Mouse (Mus musculus) intestine, embryonic 14.5 days (tissue): ENCODE results near the gene Rps29. TPM values are rescaled to one million over a fixed set of nuclear protein-coding genes. Genes with fewer than 3 reads are reported as not detected.
"Not testable (repeated sequence)": the region's sequence is repeated elsewhere in the genome, so short reads cannot be mapped to it uniquely, and the experiment has no call there.

Experiments used
- ATAC-seq: fragments of 200-750 bp; cut with Nextera tagmentation; replicated peaks from 2 replicates; pipeline ENCODE4 v1.8.0; 2017; ENCODE audit warnings: low read depth, moderate number of reproducible peaks, moderate TSS enrichment, moderate library complexity; ENCODE audit not compliant: low FRiP score, low TSS enrichment
- DNase-seq: peaks from one replicate; pipeline ENCODE4 v3.0.0-alpha.2; 2018; ENCODE audit warnings: low spot score
- H3K27ac ChIP-seq: fragments of 300-500 bp; sonication (generic); 2 replicates; pipeline ENCODE4 v1.5.1; 2014; ENCODE audit warnings: low read depth, mild to moderate bottlenecking, control low read depth
- H3K27me3 ChIP-seq: fragments of 300-500 bp; sonication (generic); replicated peaks from 2 replicates; pipeline ENCODE4 v1.6.1; 2014; ENCODE audit warnings: low read length, control low read depth; ENCODE audit not compliant: control insufficient read depth, insufficient read depth
- H3K36me3 ChIP-seq: fragments of 300-500 bp; sonication (generic); 2 replicates; pipeline ENCODE4 v1.6.1; 2014; ENCODE audit warnings: low read length, control low read depth; ENCODE audit not compliant: control insufficient read depth, insufficient read depth
- H3K4me1 ChIP-seq: fragments of 300-500 bp; sonication (generic); replicated peaks from 2 replicates; pipeline ENCODE4 v1.6.1; 2014; ENCODE audit warnings: low read length, control low read depth, mixed read lengths; ENCODE audit not compliant: control insufficient read depth, insufficient read depth
- H3K4me2 ChIP-seq: fragments of 300-500 bp; sonication (generic); 2 replicates; pipeline ENCODE4 v1.6.1; 2014; ENCODE audit warnings: low read length
- H3K4me3 ChIP-seq: fragments of 300-500 bp; sonication (generic); 2 replicates; pipeline ENCODE4 v1.5.1; 2014; ENCODE audit warnings: low read depth, low read length, control low read depth, mixed read lengths
- H3K9ac ChIP-seq: fragments of 300-500 bp; sonication (generic); 2 replicates; pipeline ENCODE4 v1.6.1; 2014; ENCODE audit warnings: mild to moderate bottlenecking, low read length
- H3K9me3 ChIP-seq: fragments of 300-500 bp; sonication (generic); 2 replicates; pipeline ENCODE4 v1.6.1; 2016; ENCODE audit warnings: low read length, control low read depth; ENCODE audit not compliant: control insufficient read depth
- WGBS: fragments of 180-500 bp; shearing (Covaris S2); extraction: QIAGEN DNeasy Blood & Tissue Kit; methylation state at CpG from one replicate; pipeline ENCODE4 v1.1.7; 2014; 5-methylcytosine and 5-hydroxymethylcytosine counted together
- polyA plus RNA-seq: library from polyadenylated mRNA; unstranded; fragments of >200 nt; fragmentation: Nextera tagmentation; extraction: Ambion mirVana; gene quantifications from 2 replicates; pipeline ENCODE4 v1.2.1, GENCODE M21; 2014

Rps29 gene
- 2,140 and 2,401 TPM in 2 replicates for polyA plus RNA-seq

GRCm38 (mm10) chr12:69158765-69159577 lies at the start of gene Rps29:
Rps29 (minus strand) TSS chr12:69159186.
- peak within 1 kb of the TSS; percentile 92 for H3K4me2 ChIP-seq
- under 1% methylated on average over 53 of the region's 68 CpGs for WGBS
- H3K4me1 ChIP-seq, H3K27me3 ChIP-seq, H3K9me3 ChIP-seq: not testable (repeated sequence)
- H3K36me3 ChIP-seq, result peaks cover 24% of the 10 kb centered on the region
- H3K27ac ChIP-seq, result peak within 1 kb of the TSS; percentile 91
- peak; percentile 100 for DNase-seq
- H3K4me3 ChIP-seq, result peak within 1 kb of the TSS; percentile 75
- H3K9ac ChIP-seq, result peak within 1 kb of the TSS; percentile 95
- ATAC-seq, result peak; percentile 98

- H3K27me3 ChIP-seq, result no peaks in the 10 kb centered on the region
- H3K36me3 ChIP-seq, result peaks cover 65% of the 10 kb centered on the region
- no peak overlapping the region for H3K4me3 ChIP-seq
- H3K27ac ChIP-seq, result no peak overlapping the region
- WGBS, result 90% methylated on average over 2 of the region's 2 CpGs
- H3K9ac ChIP-seq, result no peak overlapping the region
- DNase-seq (no peak), ATAC-seq (no peak)
- no peaks in the 10 kb centered on the region for H3K4me1 ChIP-seq
- H3K4me2 ChIP-seq, result no peak overlapping the region
- no peaks in the 10 kb centered on the region for H3K9me3 ChIP-seq
These were observed 49.5 kb upstream of the Rps29 start for GRCm38 (mm10) chr12:69208520-69208919.

GRCm38 (mm10) chr12:69207926-69208325 lies 48.9 kb upstream of the Rps29 start:
- no peak for DNase-seq
- Histone ChIP-seq H3K36me3 (peaks cover 66% of the 10 kb centered on the region), H3K9me3 (no peaks in the 10 kb centered on the region), H3K4me2 (no peak overlapping the region), H3K4me1 (no peaks in the 10 kb centered on the region), H3K9ac (no peak overlapping the region), H3K27me3 (no peaks in the 10 kb centered on the region), H3K27ac (no peak overlapping the region), H3K4me3 (no peak overlapping the region)
- ATAC-seq, result no peak
- WGBS, result 94% methylated on average over 7 of the region's 7 CpGs

- 93% methylated on average over 8 of the region's 8 CpGs for WGBS
- H3K4me1 ChIP-seq, result no peaks in the 10 kb centered on the region
- peaks cover 63% of the 10 kb centered on the region for H3K36me3 ChIP-seq
- H3K27ac ChIP-seq, result no peak overlapping the region
- ATAC-seq (no peak), DNase-seq (no peak)
- H3K4me2 ChIP-seq, result no peak overlapping the region
- H3K27me3 ChIP-seq, result no peaks in the 10 kb centered on the region
- no peak overlapping the region for H3K9ac ChIP-seq
- no peak overlapping the region for H3K4me3 ChIP-seq
- no peaks in the 10 kb centered on the region for H3K9me3 ChIP-seq
These were observed 48.4 kb upstream of the Rps29 start for GRCm38 (mm10) chr12:69207396-69207795.

- 0 out of 2 replicates have a peak, but pooled peaks cover 4% of the 10 kb centered on the region for H3K4me1 ChIP-seq
- WGBS, result 82% methylated on average over 16 of the region's 16 CpGs
- DNase-seq, result no peak
- H3K4me2 ChIP-seq, result no peak within 1 kb of the TSS
- no peak within 1 kb of the TSS for H3K27ac ChIP-seq
- no peaks in the 10 kb centered on the region for H3K9me3 ChIP-seq
- no peaks in the 10 kb centered on the region for H3K27me3 ChIP-seq
- H3K36me3 ChIP-seq, result peaks cover 69% of the 10 kb centered on the region
- H3K4me3 ChIP-seq, result no peak within 1 kb of the TSS
- H3K9ac ChIP-seq, result no peak within 1 kb of the TSS
- ATAC-seq, result 0 out of 2 replicates have a peak, but pooled peaks have one; percentile 38
These were observed 45.3 kb upstream of the Rps29 start, which contains the start of gene Gm49384 for GRCm38 (mm10) chr12:69204052-69204833. Gm49384 (minus strand) TSS chr12:69204267.

GRCm38 (mm10) chr12:69198985-69199384 lies 40.0 kb upstream of the Rps29 start:
- no peak overlapping the region for H3K27ac ChIP-seq
- ATAC-seq (no peak), DNase-seq (no peak)
- H3K9ac ChIP-seq, result no peak overlapping the region
- no peaks in the 10 kb centered on the region for H3K27me3 ChIP-seq
- H3K9me3 ChIP-seq, result no peaks in the 10 kb centered on the region
- peaks cover 37% of the 10 kb centered on the region for H3K36me3 ChIP-seq
- no peak overlapping the region for H3K4me3 ChIP-seq
- peak overlapping the region; percentile 86 for H3K4me2 ChIP-seq
- H3K4me1 ChIP-seq, result peaks cover 4% of the 10 kb centered on the region; the same call in 1 of the 2 replicates

GRCm38 (mm10) chr12:69198164-69198535 lies 39.2 kb upstream of the Rps29 start, which contains the start of gene Dnaaf2:
Dnaaf2 (minus strand) TSS chr12:69198429.
- Histone ChIP-seq H3K4me3 (peak within 1 kb of the TSS; percentile 98), H3K27me3 (no peaks in the 10 kb centered on the region), H3K9ac (peak within 1 kb of the TSS; percentile 84), H3K9me3 (no peaks in the 10 kb centered on the region), H3K36me3 (peaks cover 31% of the 10 kb centered on the region), H3K27ac (peak within 1 kb of the TSS; percentile 78), H3K4me1 (peaks cover 4% of the 10 kb centered on the region; the same call in 1 of the 2 replicates), H3K4me2 (peak within 1 kb of the TSS; percentile 86)
- under 1% methylated on average over 18 of the region's 18 CpGs for WGBS
- ATAC-seq (peak; percentile 50), DNase-seq (peak; percentile 91)

GRCm38 (mm10) chr12:69197378-69198163 lies 38.6 kb upstream of the Rps29 start:
- Histone ChIP-seq H3K4me1 (peaks cover 4% of the 10 kb centered on the region; the same call in 1 of the 2 replicates), H3K27me3 (no peaks in the 10 kb centered on the region), H3K9me3 (no peaks in the 10 kb centered on the region), H3K4me2 (peak overlapping the region; percentile 86), H3K27ac (peak overlapping the region; percentile 78), H3K9ac (peak overlapping the region; percentile 84), H3K4me3 (peak overlapping the region; percentile 98), H3K36me3 (peaks cover 30% of the 10 kb centered on the region)
- WGBS, result under 1% methylated on average over 91 of the region's 94 CpGs
- DNase-seq, result peak; percentile 85
- ATAC-seq, result peak; percentile 68
